Mouse (Mus musculus): ENCODE measurements around the gene Nexn.

GRCm38 (mm10) chr3:152239592-152239991 is 26.6 kb downstream of the Nexn start:
- TF ChIP-seq POLR2A (IDR thresholded peaks at IDR 0.05; ENCODE audit: borderline replicate concordance, insufficient read depth, low read length) (no peak), CTCF (IDR thresholded peaks at IDR 0.05; ENCODE audit: borderline replicate concordance, insufficient read depth, low read depth, low read length) (no peak)
